Mouse (Mus musculus) macrophage (primary cell): Measurements from ENCODE around the gene Gm49450. TPM values are rescaled to one million over a fixed set of nuclear protein-coding genes. Genes with fewer than 3 reads are reported as not detected.

Experiments used
- H3K27ac ChIP-seq: fragments of 350-480 bp; formaldehyde crosslinking; 2 replicates; pipeline ENCODE4 v1.9.0; 2021
- H3K36me3 ChIP-seq: fragments of 350-480 bp; formaldehyde crosslinking; 2 replicates; pipeline ENCODE4 v1.9.0; 2021; ENCODE audit errors: inconsistent target
- H3K4me3 ChIP-seq: fragments of 350-480 bp; formaldehyde crosslinking; 2 replicates; pipeline ENCODE4 v1.9.0; 2021; ENCODE audit errors: inconsistent target
- H3K79me2 ChIP-seq: fragments of 350-480 bp; formaldehyde crosslinking; 2 replicates; pipeline ENCODE4 v1.9.0; 2021; ENCODE audit errors: inconsistent target
- WGBS: methylation state at CpG from one replicate; pipeline ENCODE4 v1.1.7; 2026; ENCODE audit warnings: inconsistent platforms; ENCODE audit not compliant: missing documents; 5-methylcytosine and 5-hydroxymethylcytosine counted together
- polyA plus RNA-seq: library from polyadenylated mRNA; stranded (reverse); fragments of 250-400 nt; gene quantifications from 3 replicates; pipeline ENCODE4 v1.2.4, GENCODE M21; 2018; ENCODE audit warnings: inconsistent platforms

The Gm49450 gene
- polyA plus RNA-seq, 1 experiment from 2014 or later, result 0.27 TPM

DNA sequence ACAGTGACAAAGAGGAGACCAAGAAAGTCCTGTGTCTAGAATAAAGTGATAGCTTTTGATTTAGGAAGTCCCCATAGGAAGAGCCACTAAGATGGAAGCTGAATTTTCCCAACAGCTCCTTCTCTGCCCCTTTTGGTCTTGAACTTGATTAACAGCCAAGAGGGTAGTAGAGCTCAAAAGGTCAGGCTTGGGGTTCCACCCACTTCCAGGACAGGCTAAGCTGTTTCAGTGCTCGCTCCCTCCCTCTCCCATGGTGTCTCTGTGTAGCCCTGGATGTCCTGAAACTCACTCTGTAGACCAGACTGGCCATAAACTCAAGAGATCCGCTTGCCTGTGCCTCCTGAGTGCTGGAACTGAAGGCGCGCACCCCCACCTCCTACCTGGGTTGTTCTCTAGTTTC, 37.3 kb downstream of the Gm49450 start:
- Histone ChIP-seq H3K4me3 (no peak overlapping the region), H3K36me3 (peaks cover 12% of the 10 kb centered on the region; the same call in 1 of the 2 replicates), H3K27ac (no peak overlapping the region), H3K79me2 (peaks cover 23% of the 10 kb centered on the region; the same call in 1 of the 2 replicates)
- 92% methylated on average over 4 of the region's 4 CpGs for WGBS

DNA sequence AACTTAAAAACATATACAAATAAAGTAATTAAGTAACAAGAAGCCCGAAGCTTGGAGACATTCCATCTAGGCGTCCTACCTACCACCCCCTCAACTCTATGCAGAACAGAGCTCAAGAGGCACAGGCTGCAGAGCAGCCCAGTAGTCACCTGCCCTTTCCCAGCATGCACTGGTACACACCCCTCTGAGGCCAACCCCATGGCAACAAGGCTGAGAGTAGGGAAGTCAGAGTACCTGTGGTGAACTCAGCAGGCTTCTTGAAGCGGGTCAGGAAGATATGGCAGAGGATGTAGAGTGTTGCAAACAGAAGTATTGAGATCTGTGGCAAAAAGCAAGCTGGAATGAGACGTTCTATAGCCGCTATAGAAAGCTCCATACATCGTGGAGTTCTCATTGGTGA, 38.4 kb downstream of the Gm49450 start:
- no peak overlapping the region for H3K27ac ChIP-seq
- peaks cover 21% of the 10 kb centered on the region for H3K36me3 ChIP-seq
- H3K79me2 ChIP-seq, result peaks cover 23% of the 10 kb centered on the region; the same call in 1 of the 2 replicates
- WGBS, result 88% methylated on average over 6 of the region's 6 CpGs
- no peak overlapping the region for H3K4me3 ChIP-seq

DNA sequence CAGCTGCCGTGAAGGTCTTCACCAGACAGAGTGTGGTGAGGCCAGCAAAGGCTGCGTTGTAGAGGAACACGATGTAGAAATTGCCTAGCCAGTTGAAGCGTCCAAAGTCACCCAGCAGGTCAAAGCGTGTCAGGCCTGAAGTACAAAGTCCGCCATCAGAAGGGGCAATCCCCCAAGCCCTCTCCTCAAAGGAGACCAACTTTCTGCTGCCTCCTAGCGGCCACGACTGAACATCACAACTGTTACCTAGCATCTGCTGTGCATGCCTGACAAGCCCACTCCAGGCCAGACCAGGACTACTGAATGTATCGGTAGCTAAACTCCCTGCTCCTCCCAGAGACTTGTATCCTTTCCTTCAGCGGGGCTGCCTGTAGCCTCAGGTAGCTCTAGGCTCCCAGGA, 48.7 kb downstream of the Gm49450 start:
- H3K79me2 ChIP-seq, result no peaks in the 10 kb centered on the region
- H3K4me3 ChIP-seq, result no peak overlapping the region
- no peak overlapping the region for H3K27ac ChIP-seq
- WGBS, result 69% methylated on average over 10 of the region's 10 CpGs
- H3K36me3 ChIP-seq, result peaks cover 28% of the 10 kb centered on the region; the same call in 1 of the 2 replicates

DNA sequence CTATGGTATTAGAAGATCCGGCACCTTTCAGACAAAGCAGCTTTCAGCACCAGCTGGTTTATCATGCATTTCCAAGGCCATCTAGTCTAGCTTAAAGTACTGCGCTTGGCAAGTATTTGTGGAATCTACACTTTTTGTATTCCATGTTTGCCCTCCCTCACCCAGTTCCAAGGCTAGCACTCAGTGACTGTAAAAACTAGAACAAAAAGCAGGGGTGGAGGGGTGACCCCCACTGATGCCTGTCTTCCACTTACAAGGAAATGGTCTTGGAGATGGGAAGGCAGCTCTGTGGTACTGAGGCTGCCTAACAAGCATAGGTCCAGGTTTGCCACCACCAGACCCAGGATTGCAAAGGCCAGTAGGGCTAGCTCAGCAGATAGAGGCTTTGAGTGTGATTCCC, 50.8 kb downstream of the Gm49450 start:
- no peak overlapping the region for H3K27ac ChIP-seq
- WGBS, result 98% methylated on average over 2 of the region's 2 CpGs

DNA sequence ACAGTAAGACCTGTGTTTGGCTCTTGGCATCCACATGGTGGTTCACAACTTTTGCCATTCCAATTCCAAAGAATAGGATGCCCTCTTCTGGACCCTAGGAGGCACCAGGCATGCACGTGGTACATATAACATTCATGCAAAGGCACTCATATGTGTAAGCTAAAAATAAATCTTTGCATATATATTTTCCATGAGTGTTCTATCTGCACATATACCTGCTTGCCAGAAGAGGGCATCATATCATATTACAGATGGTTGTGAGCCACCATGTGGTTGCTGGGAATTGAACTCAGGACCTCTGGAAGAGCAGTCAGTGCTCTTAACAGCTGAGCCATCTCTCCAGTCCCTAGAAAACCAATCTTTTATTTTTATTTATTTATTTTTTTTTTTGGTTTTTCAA, 51.8 kb downstream of the Gm49450 start:
- 56% methylated on average over 1 of the region's 1 CpGs for WGBS

More for the DNA sequence above, 50.8 kb downstream of the Gm49450 start:
- Histone ChIP-seq H3K4me3 (no peak overlapping the region), H3K79me2 (no peaks in the 10 kb centered on the region), H3K36me3 (peaks cover 10% of the 10 kb centered on the region; the same call in 1 of the 2 replicates)

DNA sequence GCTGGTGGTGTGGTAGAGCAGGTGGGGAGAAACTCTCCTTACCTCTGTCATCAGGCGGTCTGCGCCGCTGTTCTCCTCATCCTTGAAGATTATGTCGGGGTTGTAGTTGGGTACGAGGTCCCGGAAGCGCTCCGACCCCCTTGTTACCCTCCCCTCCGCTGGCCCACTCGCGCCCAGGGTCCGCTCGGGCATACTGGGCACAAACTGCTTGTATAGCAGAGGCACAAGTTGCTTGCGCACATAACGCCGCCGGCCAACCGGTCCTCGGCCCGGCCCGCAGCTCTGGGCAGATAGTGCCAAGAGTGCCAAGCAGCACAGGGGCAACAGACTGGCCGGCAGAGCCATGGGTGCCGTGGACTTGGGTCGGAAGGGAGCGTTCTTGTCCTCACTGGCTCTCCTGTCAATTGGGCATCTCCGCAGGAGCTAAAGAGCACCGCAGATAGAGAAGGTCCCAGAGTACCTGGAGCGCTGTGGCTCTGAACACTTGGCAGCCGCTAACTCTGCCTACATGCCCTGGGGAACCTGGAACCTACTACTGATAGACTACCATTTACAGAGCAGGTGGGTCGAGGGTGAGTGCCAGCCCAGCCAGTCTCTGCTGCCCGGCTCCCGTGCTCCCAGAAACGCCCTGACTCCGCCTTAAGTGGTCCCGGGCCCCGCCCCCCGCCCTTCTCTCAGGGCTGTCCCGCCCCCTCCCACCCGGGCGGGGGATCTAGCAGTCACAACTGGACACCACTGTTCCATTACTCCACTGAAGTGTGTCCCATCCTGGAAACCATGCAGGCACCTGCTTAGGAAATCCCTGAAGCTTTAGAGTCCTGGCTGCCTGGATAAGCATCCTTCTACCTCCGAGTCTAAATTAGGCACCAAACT, 55.2 kb downstream of the Gm49450 start, which contains the start of gene Dhh:
Gene Dhh, minus strand, starts transcription at position 613 of the 873 bp plus-strand sequence.
- H3K36me3 ChIP-seq, result no peaks in the 10 kb centered on the region
- no peak within 1 kb of the TSS for H3K4me3 ChIP-seq
- no peak within 1 kb of the TSS for H3K27ac ChIP-seq
- 4% methylated on average over 41 of the region's 41 CpGs for WGBS
- H3K79me2 ChIP-seq, result no peaks in the 10 kb centered on the region

More for the DNA sequence above, 51.8 kb downstream of the Gm49450 start:
- Histone ChIP-seq H3K79me2 (no peaks in the 10 kb centered on the region), H3K4me3 (no peak overlapping the region), H3K27ac (no peak overlapping the region), H3K36me3 (peaks cover 10% of the 10 kb centered on the region; the same call in 1 of the 2 replicates)

DNA sequence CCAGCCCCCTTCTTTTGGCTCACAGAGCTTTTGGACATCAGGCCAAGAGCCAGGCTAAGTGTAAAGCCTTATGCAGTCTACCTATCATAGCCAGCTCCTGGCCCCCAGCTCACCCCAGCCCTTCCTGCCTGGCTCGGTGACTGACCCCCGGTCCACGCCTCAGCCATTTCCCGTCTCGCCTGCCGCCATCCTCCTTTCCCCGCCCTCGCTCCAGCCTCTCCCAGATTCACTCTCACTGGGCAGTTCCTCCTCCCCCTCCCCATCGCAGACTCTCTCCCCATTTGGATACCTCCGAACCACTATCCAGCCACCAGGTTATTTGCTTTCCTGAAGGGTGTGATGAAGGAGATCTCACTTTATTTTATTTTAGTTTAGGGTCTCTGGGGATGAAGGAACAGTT, 55.9 kb downstream of the Gm49450 start:
- no peak overlapping the region for H3K27ac ChIP-seq
- no peaks in the 10 kb centered on the region for H3K36me3 ChIP-seq
- no peak overlapping the region for H3K4me3 ChIP-seq
- WGBS, result 8% methylated on average over 10 of the region's 10 CpGs
- H3K79me2 ChIP-seq, result no peaks in the 10 kb centered on the region

DNA sequence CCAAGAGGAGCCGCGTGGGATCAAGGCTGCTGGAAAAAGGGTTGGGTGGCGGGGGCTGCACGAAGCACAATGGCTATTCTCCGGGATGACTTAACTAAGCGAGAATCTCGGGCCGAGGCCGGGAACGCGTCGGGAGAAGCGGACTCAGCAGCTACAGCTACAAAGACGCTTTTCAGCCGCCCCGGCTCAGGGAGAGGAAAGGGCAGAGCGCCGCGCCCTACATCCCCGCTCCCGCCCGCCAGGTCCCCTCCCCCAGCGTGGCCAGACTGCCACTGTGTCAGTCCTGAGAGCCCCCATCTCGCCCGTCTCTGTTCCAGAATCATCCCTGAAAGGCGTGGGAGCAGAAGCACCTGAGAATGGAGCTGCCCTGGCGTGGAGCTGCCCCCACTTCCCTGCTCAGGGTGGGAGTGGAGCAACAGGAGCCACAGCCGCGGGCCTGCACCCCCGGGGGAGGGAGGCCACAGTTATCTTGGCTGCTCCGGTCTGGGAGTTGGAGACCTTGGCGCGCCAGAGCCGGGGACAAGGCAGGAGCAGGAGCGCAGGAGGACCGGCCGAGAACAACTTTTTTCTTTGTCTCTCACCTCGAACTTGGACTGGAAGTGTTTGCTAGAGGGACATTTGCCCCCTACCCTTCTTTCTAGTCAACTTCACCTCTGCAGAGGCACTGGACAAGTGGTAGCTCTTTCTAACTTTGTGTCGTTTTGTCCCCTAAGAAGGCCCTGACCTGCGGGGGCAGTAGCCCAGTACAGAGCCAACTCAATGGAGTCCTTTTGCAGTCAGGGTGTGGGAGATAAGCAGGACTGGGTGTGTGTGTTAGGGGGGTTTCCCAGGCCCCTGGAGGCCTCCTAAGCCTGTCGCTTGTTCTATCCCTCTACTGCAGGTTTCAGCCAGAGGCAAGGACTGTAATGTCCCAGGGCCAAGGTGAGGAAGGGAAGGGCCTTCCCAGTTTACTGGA, 57.4 kb downstream of the Gm49450 start:
- no peaks in the 10 kb centered on the region for H3K36me3 ChIP-seq
- H3K4me3 ChIP-seq, result no peak overlapping the region
- no peak overlapping the region for H3K27ac ChIP-seq
- H3K79me2 ChIP-seq, result no peaks in the 10 kb centered on the region
- 16% methylated on average over 41 of the region's 41 CpGs for WGBS

DNA sequence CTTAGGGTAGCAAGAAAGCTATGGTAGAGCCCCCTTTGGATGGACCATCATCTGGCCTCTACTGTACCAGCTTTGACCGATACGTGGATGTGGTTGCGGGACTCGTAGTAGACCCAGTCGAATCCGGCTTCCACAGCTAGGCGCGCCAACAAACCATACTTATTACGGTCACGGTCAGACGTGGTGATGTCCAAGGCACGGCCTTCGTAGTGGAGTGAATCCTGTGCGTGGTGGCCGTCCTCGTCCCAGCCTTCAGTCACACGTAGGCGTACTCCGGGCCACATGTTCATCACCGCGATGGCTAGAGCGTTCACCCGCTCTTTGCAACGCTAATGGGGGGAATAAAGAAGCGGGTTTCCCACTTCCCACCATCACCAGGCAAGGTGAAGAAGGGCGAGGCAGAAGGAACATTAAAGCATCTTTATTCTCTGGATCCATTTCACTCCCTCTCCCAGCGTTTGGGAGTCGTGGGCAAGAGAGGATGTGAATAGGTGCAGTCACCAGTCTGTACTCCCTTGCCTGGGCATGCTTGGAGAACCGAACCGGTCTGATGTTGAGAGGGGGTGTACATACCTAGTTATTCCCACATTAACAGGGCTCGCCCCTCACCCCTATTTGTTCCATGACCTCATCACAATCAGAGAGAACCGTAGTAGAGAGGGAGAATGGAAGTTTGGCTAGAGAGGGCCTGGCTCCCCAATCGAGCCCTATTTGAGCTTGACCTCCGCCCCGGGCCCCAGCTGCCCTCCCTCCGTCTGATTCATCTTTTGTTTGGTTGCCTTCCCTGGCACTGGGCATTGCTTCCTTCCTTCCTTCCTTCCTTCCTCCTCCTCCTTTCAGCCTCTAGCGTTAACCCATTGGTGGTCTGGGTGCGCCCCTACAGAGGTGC, 58.4 kb downstream of the Gm49450 start:
- no peak overlapping the region for H3K27ac ChIP-seq
- H3K79me2 ChIP-seq, result no peaks in the 10 kb centered on the region
- WGBS, result 9% methylated on average over 38 of the region's 38 CpGs
- H3K36me3 ChIP-seq, result no peaks in the 10 kb centered on the region
- H3K4me3 ChIP-seq, result no peak overlapping the region

DNA sequence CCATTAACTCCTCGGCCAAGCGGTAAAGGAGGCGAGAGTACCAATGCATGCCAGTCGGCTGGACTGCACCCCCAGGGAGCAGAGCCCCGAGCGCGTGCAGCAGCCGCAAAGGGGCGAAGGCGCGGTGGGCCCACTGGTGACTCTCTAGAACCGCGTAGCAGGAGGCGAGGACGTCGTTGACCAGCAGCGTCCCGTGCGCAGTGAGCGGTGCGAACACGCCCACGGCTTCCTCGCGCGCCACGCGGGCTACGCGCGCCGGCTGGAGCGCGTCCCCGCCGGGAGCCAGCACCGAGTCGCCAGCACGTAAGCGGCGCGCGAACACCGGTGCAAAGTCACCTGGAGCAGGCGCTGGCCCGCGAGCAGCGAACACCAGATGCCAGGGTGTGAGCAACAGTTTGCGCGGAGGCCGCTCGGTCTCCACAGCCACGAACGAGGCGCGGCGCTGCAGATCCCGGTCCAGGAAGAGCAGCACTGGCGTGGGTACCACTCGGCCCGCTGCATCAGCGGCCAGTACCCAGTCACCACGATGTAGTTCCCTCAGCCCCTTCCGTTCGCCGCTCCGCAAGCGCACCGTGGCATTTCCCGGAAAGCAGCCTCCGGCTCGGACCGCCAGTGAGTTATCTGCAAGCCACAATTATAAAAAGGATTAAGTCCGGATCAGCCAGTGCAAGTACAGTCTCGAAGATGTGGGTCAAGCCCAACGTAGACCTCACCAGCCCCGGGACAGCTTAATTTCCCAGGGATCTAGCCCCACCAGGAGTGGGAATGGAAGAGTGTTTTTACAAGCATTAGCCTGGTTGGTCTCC, 59.2 kb downstream of the Gm49450 start, which contains the start of gene Rhebl1:
Gene Rhebl1, minus strand, starts transcription at position 601 of the 806 bp plus-strand sequence.
- 1% methylated on average over 77 of the region's 77 CpGs for WGBS
- H3K36me3 ChIP-seq, result no peaks in the 10 kb centered on the region

DNA sequence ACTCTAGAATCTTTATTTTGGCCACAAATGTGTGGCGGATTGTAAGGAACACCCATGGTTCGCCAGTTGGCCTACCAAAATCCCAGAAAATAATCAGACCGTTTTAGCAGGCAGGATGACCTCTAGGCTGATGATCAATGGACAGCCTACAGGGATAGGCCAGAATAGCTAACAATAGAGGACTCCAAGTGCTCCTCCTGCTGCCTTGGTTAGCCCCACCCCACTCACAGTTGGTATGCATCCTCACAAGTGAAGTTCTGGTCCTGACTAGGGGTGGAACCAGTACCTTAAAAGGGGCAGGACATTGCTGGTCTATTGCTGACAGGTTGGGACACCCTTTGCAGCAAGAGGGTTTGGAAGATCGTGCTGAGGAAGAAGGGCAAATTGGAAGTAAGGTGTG, 60.3 kb downstream of the Gm49450 start:
- Histone ChIP-seq H3K79me2 (no peaks in the 10 kb centered on the region), H3K27ac (no peak overlapping the region), H3K36me3 (no peaks in the 10 kb centered on the region), H3K4me3 (no peak overlapping the region)
- WGBS, result 95% methylated on average over 4 of the region's 4 CpGs

More for the DNA sequence above, 59.2 kb downstream of the Gm49450 start, which contains the start of gene Rhebl1:
- Histone ChIP-seq H3K27ac (no peak within 1 kb of the TSS), H3K79me2 (no peaks in the 10 kb centered on the region), H3K4me3 (peak within 1 kb of the TSS; percentile 22; the same call in 1 of the 2 replicates)

DNA sequence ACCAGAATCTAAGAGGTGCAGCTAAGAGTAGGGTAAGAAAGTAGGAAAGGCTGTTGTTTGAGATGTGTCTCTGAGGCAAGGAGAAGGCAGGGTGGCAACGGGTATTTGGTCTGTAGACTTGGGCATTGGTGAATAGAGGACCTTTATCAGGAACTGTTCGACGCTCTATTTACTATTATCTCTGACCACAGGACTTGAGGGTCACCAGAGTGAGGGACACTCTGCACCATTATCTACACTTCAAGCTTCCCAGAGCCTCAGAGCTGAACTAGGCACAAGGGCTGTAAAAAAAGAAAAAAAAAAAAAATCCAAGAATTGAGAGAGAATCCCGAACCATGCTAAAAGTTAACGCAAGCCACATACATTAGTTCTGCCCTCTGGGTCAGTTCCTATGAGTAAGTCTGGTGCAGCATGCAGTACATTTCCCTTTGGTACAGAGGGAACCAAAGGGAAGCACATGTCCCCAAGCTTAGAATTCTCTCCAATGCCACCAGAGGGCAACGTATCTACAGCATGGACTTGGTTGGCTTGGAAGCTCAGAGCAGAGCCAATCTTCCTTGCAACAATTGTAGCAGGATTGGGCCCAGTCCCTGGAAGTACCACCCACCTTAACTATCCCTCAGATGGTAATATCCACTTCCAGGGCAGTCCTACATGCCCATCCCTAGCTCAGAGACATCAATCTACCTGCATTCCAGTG, 61.3 kb downstream of the Gm49450 start:
- Histone ChIP-seq H3K4me3 (no peak overlapping the region), H3K79me2 (no peaks in the 10 kb centered on the region), H3K27ac (no peak overlapping the region), H3K36me3 (no peaks in the 10 kb centered on the region)
- WGBS, result 47% methylated on average over 6 of the region's 6 CpGs
